Mouse (Mus musculus) cerebral cortex, adult 2 months (tissue): ENCODE measurements around the gene Vmn1r111.

Source experiments
- WGBS: fragments of 180-500 bp; shearing (Covaris S2); methylation state at CpG from one replicate; pipeline ENCODE4 v1.1.7; 2018; 5-methylcytosine and 5-hydroxymethylcytosine counted together

Gene Vmn1r111

DNA sequence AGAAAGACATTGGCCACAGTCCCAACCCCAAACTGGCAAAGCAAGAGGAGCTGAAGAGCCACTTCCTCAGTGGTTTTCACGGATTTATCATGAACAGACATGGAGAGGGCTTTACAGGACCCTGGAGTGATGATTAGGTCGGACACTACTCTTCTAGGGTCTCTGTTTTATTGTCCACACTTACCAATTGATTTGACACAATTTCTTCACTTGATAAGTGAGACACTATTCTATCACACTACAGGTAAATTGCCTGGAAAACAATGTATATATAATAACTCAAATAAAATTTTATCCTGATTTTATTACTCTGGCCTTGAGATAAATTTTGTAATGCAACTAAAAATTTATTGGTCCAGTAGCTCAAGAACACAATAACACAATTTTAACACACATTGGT, at the start of gene Vmn1r111:
Gene Vmn1r111, minus strand, starts transcription at position 101 of the 400 bp plus-strand sequence.
- no CpG with 5 or more reads among the region's 2 CpGs for WGBS

- WGBS, result no CpG with 5 or more reads among the region's 1 CpGs
These were observed 27.5 kb upstream of the Vmn1r111 start, which contains the start of gene Gm10668 for GRCm38 (mm10) chr7:20730524-20730923. Gene Gm10668 (minus strand): TSS chr7:20730624.

GRCm38 (mm10) chr7:20668618-20669017, 34.4 kb downstream of the Vmn1r111 start, which contains the start of gene Vmn1r107:
Gene Vmn1r107 (plus strand): TSS chr7:20668918.
- WGBS, result no CpG with 5 or more reads among the region's 3 CpGs
